Mouse (Mus musculus) monocyte, adult 5-6 weeks (primary cell): ENCODE results near the gene Hdac9. TPM values are rescaled to one million over a fixed set of nuclear protein-coding genes. Genes with fewer than 3 reads are reported as not detected.

ENCODE experiments used
- ATAC-seq: fragments of 153-309, 156-312 bp; replicated peaks from 2 replicates; pipeline ENCODE4 v1.8.0; 2017; ENCODE audit warnings: mild to moderate bottlenecking; ENCODE audit not compliant: low TSS enrichment, insufficient number of reproducible peaks, severe bottlenecking, poor library complexity, low FRiP score
- total RNA-seq: library from RNA; stranded (forward); fragments of 200-1000, 200-491, 200-594 nt; gene quantifications from 3 replicates; pipeline ENCODE4 v1.2.3, GENCODE M21; 2017

Hdac9 gene
- total RNA-seq, 1 experiment from 2014 or later, result 8.8 TPM

DNA sequence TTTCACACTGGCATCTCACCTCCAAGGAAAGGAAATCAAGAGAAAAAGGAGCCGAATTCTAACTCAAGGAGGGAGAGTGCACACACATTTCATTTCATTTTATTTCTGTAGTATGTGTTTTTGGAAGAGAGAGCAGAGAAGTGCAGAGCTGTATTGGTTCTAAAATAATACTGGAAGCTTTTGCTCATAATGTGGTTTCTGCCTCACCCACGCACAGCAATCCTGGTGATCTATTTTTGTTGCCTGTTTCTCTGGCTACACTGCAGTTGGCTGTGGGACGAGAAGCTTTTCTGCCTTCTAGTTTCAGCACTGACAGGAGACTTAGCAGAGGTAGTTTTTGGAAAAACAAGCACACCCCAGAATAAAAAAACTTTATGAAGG, 387.7 kb downstream of the Hdac9 start:
- ATAC-seq, result no peak

DNA sequence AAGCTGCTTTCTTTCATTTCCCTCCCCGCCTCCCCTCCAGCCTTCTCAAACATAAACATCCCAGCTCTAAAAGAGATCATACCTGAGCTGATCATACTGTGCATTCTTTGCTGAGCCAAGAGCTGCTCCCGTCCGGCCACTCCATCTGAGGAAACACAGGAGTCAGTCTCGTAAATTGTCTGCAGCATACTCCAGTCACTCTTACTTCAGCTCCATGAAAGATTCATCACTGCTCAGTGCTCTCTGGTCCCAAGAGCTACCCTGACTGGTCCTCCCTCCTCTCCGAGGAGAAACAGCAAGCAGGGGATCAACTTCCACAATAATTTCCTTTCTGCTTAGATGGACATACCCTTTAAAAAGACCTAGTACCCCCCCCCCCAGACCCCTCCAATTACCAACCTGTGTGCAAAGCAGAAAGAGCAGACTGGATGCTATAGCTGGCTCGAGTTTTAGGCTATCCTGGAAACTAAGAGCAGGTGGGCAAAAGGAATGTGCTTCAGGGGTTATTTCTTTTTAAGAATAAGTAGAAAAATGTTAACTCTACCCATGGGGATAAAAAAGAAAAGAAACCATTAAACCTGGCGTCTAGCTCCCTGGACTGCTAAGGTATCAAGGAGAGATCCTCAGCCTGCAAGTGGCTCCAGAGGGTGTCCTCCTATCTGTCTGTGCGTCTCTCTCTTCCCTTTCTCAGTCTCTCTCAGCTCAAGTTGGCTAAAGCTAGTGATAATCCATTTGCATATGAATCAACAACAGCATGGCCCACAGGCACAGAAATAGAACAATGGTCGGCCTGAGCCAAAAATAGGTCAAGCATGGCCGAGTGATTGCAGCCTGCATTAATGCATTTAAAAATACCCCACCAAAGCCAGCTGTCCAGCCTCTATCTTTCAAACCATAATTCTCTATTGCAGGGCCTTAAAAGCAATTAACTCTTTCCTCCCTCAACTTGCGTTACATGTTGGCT, 388.4 kb downstream of the Hdac9 start:
- ATAC-seq, result no peak

DNA sequence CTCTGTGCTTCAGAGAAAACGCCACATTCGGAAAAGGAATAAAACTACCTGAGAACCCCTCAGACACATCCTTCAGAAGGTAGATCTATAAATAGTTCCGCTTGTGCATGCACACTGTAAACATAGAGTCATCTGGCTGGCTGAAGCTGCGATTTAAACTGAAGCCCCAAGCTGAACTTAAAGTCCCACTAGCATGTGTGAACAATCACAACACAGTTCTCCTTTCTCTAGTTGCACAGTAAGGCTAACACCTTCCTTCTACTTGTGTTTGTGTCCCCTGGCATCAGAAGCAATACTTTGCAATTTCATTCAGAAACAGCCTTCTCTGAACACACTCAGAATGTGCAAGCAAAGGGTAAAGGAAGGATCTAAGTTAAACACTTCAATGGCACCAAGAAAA, 389.1 kb downstream of the Hdac9 start:
- no peak for ATAC-seq

DNA sequence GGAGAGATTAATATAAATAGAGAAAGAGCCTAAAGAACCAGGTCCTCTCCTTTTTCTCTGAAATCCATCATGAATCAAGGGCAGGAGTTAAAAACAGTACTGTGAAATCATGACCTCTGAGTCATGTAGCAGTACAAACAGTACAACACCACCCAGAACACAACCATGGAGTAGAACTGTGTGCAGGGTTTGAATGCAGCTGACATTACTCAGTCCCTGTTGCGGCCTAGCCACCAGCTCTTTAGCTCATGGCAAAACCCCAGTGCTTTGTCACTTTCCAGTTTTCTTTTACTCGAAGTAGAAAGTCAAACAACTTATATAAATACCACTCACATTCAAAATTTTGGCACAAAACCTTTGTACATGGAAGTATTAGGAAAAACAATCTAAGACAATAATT, 395.4 kb downstream of the Hdac9 start:
- no peak for ATAC-seq

DNA sequence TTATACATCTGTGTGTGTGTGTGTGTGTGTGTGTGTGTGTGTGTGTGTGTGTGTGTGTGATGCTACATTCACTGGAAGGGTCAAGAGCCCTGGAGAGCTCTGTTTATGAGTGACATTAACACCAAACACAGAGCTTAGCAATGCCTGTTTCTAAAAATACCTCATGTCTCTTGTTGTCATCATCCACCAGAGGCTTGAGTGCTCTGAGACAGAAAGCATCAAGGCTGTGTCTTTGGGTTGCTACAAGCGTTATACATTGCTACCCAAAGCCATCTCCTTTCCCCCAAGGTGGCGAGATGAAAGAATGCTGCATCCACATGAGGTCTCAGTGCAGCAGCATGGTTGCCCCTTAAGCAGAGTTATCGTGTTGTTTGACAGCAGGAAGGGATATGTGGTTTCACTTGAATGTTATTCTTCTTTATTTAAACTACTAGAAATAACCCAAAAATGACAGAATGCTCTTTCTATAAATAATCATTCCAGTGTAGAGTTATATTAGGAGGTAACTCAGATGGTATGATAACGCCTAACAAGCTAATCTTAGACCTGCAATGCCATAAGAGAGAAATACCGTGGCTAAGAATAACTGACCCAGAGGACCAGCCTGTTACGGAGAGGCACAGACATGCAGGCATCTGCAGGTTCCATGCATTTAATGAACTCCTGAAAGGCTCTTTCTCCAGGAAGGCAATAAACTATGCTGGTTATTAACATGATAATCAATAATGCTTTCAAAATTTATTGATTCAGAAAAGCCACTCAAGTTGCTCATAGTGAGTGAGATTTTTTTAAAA, 399.9 kb downstream of the Hdac9 start:
- no peak for ATAC-seq

DNA sequence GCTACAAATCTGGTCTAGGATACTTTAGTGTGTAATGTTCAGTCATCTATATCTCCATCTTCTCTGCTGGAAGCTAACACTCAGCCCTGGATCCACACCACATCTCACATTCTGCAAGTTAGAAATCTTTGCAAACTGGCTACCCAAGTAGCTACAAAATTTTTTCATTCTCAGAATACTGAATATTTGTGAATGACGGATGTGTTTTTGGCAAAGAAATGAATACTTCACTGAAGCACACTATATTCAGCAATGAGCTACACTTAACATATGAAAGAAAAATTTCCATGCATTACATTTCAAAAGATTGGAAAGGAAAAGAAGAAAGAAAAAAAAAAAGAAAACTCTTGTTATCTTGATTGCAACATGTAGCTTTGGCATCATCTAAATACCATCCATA, 410.6 kb downstream of the Hdac9 start:
- ATAC-seq, result no peak

DNA sequence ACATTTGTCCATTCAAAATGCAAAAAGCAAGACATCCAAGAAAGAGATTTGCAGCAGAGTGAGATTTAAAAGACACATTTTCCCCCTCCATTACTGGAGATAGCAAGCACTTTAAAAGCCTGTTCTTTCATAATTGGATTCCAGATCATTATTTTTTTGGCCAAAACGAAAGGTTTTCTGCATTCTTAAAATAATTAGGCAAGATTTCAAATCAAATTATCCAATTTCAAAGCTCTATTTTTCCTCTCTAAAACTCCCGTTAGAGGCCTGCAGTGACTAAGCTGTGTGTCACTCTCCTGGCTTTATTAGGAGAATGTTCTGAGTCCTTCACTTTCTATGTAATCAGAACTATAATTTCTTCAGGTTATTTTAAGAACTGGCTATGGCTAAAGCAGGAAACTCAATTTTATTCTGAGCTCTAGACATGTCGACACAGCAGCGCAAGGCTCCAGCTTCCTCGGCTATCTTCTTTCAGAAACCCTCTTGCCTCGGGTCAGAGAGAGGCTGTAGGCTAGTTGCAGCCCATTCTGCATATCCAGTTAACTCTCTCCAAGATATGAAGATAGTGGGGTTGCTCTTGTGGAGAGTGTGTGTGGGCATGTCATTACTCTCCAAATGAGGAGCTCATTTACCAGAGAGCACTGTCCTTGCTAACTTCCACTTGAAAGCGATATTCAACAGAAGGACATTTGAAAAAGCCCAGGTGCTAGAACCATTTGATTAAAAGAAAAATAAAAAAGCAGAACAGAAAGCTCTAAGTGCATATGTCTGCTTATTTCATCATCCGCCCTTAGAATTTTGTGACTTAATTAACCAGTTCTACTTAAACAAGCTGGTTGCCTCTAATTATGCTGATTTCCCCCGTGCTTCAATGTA, 417.9 kb downstream of the Hdac9 start:
- no peak for ATAC-seq

DNA sequence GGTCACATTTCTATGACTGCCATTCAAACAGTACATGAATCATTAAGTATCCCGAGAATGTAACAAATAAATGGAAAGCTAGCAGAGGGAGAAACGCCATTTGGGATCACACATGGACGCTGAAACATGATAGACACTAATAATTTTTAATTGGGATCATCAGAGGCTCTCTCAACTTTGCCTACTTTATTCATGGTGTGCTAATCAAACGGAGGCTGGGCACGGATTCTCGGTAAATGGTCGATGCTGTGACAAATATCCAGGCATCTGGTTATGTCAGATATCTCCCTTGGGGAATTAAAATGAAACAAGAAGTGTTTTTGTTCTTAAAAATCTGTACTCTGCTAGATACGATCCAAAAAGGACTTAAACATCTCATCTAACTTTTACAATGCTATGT, 418.6 kb downstream of the Hdac9 start:
- no peak for ATAC-seq

DNA sequence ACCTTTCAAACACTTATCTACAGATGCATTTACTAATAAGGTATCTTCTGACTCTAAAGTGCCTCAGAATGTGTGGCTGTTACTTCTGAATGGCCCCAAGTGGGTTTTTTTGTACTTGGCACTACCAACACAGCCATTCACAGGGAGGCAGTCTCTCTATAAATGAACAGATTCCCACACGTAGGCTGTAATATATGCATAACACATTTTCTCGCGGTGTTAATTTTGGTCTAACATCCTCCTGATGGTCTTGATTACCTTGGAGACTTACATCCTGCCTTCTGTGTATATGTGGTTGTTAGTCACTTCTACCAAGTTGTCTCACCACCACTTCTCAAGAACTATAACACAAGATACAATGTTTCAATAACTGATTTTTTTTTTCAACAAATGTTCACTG, 419.2 kb downstream of the Hdac9 start:
- ATAC-seq, result no peak

DNA sequence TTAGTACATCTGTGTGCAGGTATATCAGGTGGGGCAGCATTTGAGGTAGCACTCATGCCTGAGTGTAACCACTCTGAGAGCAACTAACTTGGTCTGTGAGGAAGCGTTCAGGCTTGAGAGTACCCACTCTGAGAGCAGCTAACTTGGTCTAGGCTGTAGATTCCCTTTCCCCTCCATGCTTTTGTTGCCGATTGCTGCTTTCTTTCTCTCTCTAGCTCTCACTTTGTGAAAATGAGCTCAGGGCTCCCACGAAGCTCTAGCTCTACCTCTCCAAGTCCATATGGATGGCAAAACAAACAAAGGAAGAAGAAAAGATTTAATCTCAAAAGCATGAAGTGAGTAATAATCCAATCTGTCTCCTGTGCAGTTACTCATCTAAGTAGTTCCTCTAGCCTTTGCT, 421.0 kb downstream of the Hdac9 start:
- no peak for ATAC-seq

DNA sequence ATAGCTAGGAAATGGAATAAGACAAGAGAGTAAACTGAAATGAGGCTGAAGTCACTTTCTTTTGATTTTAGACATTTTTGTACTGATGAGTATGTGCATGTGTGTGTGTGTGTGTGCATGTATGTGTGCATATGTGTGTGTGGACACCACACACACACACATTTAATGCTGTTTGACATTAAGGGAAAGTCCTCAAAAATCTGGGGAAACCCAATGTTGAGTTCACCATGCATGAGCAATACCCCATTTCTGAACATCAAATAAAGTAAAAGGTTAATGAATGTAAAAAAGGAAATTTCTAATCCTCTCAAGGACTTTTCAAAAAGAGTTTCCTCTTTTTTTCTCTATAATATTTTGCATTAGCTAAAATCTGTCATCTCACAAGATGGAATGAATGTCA, 427.3 kb downstream of the Hdac9 start:
- ATAC-seq, result no peak

DNA sequence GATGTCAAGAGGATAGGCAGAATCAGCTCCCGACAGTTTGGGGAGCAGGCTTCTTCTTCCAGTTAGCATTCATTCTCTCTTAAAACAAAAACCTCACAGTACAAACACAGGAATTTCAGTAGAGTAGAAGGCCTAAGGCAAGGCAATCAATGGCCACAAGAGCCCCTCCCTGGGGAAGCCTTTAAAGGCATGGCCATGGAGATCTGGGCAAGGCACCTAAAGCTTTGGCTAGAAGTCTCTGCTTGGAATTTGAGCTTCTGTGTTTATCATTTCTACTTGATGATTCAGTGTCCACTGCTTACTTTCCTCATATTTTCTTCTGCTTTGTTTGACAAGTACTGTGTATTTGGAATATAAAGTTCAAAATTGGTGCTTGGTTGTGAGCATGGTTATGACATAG, 429.2 kb downstream of the Hdac9 start:
- no peak for ATAC-seq

DNA sequence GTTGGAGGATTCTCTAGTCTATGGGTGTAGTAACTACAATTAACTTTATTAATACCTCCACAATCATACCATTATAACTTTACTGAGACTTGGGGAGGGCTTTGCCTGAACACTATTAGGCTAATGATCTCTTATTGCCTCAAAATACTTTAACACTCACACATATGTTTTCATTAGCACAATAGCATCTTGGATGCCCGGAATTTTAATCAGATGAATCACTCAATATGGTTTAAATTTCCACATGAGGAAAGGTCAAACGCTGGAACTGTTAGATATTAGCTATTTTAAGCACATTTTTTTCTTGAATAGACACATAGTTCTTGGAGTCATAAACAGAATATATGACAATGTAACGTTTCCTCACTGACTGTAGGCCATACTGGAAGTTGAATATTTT, 429.9 kb downstream of the Hdac9 start:
- no peak for ATAC-seq

DNA sequence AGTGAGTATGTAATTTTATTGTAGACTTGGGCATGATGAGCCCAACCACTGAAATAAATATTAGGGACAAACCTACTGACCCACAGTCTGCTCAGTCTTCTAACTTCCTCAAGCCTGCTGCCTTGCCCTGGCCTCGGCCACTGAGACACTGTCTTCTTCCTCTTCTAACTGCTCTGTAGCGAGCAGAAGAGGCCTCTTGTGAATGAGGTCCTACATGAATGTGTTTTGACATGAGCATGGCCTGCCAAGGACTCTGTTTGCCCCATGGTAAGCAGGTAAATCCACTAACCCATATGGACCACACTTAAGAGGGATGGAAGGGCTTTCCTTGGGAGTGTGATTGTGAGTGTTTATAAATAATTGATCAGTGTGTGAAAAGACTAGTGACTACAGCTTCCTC, 430.9 kb downstream of the Hdac9 start:
- no peak for ATAC-seq

DNA sequence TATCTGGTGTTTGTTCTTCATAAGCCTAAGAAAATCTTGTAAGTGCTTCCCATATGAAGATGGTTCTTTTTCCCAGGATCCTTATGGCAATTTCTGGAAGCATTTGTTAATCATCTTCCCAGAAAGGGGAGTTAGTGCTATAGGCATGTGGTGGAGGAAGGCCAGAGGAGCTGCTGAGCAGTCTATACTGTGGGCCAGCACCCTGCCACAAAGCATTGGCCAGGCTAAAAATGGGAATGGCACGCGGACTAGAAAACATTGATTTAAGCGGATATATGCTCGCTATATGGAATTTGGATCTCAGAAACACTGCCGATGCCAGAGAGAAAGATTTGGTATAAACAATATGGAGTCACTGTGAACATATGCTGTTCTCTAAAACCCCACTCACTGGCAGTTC, 435.2 kb downstream of the Hdac9 start:
- ATAC-seq, result no peak

DNA sequence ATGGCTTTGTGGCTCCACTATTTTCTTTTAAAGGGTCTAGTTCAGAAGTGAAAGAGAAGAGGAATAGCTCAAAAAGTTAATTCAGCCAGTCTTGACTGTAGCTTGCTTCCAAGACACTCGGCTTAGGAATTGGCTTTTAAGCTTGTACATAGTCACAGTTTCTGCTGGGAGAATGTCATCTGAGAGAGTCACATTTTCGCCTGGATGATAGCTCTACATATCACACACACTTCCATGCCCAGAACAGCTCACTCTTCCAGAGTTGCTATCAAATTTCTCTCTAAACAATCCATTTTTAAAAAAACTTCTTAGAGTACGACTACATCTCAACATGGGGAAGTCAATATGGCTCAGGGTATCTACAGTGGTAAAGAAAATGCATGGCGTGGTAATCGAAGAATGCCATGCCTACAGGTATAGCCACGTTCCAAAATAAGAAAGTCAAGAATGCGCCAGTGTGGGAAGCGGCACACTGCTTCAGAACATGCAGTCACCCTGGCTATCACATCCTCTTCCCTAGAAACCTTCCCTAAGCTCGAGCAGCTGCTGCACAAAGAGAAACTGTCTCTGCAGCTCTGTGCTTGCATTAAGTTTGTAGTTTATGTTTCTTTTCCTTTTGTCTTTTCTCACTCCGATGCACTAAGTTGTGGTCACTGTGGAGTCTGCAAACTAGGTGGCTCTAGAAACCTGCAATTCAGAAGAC, 443.8 kb downstream of the Hdac9 start:
- ATAC-seq, result no peak

DNA sequence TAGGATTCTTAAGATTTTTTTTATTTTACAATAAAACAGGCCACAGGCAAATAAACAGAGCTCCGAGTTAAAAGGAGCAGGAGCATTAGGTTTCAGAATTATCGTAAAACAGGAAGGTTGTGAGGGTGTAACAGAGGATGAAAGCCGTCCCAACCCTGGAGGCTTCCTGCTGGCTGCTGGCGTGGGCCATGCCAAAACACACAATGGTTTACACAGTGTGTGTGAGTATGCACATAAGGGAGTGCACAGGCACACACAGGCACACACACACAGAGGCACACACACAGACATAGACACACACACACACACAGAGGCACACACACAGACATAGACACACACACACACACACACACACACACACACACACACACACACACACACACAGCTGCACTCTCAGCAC, 444.4 kb downstream of the Hdac9 start:
- no peak for ATAC-seq

DNA sequence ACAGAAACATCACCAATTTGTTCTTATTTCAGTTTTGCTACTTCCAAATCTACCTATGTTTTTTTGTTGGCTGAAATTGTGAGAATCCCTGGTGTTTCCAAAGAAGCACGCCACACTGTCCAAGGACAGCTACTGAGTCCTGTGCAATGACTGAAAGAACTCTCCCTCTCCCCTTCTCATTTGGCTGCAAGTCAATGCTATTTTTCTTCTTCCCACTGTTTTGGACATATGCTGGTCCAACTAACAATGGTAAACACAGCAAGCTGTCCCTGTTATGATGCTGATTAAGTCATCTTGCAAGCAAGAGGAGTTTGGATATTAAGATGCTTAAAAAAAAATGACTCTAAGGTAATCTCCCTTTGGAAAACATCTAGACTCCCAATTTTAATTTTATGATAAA, 455.2 kb downstream of the Hdac9 start:
- no peak for ATAC-seq

DNA sequence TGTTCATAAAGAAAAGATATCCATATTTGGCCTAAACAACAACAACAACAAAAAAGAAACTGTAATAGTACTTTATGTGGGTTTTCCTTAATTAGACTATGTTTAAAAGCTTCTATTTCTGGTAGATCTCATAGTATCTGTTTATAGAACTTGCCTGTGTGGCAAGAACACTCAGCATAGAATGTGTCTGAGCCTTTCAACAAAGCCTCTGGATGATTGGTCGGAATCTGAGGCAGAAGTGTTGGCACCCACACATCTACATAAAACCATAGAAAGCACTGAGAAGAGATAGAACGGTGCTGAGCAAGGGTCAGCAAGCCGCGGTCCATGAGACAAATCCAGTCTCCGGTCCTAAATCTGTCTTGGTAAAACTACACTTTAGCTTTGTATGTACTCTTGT, 464.3 kb downstream of the Hdac9 start:
- ATAC-seq, result no peak
